Mouse (Mus musculus) ovary, postnatal 10 days (tissue): ENCODE measurements around the gene Prdx5.

ENCODE experiments used
- DNase-seq: peaks from one replicate; pipeline ENCODE4 v3.0.0; 2022; ENCODE audit warnings: low spot score

Gene Prdx5

DNA sequence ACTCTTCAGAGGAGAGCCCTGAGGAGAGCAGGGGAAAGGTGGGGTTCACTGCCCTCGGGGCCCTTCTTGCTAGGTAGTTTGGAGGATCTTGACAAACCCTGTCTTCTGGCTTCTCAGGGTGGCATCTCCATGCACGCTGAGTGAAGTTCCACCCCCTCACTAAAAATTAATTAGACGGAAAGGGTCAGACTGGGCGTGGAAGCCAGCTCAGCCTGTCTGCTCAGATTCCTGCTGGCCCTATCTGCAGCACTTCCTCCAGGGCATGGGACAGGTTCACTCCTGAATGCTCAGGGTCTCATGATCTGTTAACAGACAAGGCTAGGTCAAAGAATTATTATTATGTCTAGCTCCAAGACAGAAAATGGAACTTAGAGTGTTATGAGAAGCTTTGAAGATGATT, 17.4 kb downstream of the Prdx5 start:
- DNase-seq = no peak

DNA sequence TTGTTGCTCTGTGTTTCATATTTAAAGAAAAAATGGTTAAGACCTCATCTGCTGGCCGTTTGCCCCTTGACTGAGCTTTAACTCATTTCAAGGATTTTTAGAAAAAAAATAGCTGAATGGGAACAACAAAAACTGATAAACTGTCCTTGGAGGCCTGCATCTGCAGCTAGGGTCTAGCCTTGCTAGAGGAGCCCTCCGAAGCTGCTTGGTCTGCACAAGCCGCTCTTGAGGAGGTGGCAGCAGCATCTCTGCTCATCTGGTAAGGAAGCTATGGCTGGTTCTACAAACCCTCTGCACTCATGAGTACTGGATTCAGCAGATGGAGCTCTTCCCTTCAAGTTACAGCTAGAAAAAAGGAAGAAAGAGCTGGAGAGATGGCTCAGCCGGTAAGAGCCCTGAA, 31.9 kb downstream of the Prdx5 start:
- DNase-seq = no peak

DNA sequence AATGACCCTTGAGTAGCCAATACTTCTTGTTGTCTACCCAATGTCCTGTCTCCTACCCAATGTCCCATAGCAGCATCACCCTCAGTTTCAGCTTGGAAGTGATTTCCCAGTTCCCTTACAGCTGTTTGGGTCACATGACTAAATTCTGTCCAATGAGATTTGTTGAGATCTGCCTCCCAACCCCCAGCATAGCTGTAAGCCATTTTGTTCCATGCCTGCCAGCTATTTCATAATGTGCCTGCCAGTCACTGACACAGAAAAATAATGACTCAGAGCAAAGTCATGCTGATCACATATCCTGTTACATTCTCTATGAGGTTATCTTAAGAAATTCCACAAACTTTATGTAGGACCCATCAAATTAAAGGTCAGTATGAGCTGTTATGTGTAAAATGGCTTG, 33.1 kb downstream of the Prdx5 start:
- DNase-seq = no peak

DNA sequence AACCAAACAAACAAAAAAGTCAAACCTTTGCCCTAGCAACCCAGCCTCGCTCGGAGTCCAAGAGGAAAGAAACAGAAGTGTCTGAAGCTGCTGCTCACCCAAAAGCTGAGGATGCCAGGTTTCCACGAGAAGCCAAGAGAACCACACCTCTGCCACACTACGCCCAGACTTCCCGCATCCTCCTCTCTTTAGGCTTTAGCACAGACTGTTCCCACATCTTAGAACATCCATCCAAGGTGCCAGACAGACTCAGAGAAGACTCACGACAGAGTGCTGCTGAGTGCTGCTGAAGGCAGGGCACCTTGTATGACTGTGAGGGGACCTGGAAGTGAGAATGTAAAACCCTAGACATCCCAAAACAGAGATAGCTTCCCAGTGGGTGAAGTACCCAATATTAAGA, 34.1 kb downstream of the Prdx5 start:
- DNase-seq = no peak

GRCm38 (mm10) chr19:6874257-6874656, 35.6 kb downstream of the Prdx5 start:
- no peak for DNase-seq

DNA sequence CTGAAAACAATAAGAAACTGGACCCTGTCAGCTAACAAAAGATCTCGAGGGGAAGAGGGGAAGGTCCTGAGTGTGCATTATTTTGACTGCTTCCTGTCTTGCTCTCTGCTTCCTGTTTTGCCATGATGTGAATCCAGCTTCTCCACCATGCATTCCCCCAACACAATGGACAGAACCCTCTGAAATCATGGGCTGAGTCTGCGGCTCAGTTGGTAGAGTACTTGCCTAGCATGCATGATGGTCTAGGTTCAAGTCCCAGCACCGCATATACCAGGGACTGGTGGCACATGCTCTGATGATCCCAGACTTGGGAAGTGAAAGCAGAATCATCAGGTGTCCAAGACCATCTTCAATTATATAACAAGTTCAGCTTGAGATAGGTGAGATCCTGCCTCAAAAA, 37.2 kb downstream of the Prdx5 start:
- no peak for DNase-seq

DNA sequence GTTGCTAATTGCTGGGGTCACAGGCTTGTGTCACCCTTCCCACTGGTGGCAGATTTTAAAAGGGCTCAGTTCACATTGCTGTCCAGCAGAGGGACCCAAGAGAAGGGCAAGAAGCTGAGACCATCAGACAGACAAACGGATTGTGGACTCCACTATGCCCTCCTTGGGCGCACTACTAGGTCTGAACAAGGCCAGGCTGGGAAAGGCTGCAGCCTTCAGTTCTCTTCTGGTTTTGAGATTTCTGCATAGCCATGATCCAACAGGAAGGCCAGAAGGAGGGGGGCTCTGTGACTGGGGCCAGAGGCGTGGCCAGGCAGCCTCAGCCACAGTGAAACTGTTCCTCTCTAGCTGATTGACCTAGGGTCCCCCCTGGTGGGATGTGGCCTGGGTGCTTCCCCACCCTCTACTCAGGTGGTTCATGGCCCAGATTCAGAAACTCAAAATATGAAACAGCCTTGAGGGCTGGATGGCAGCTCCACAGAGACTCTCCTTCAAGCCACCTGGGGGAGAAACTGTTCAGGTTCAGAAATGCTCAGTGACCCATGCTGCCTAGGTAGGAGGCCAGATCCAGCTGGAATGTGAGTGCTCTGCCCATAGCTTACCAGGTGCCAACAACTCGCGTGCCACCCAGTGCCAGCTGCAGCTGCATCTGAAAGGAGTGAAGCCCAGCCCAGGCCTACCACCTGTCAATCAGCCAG, 38.2 kb downstream of the Prdx5 start:
- no peak for DNase-seq

- DNase-seq = no peak
Measured at GRCm38 (mm10) chr19:6869355-6869754, 40.6 kb downstream of the Prdx5 start.

DNA sequence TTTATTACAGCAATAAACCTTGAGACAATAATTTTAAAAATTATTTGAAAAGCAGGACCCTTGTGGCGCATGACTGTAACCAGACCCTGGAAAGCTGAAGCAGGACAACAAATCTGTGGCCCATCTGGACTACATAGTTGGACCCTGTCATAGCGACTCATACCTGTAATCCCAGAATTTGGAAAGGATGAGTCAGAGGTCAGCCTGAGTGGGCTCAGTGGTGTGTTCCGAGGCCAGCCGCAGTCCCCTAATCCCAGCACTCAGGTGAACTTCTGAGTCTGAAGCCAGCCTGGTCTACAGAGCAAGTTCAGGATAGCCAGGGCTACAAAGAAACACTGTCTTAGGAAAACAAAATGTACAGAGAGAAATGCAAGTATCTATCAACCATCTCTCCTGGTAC, 48.5 kb downstream of the Prdx5 start:
- DNase-seq = no peak

- DNase-seq = no peak
Measured at GRCm38 (mm10) chr19:6860706-6861105, 49.2 kb downstream of the Prdx5 start.

GRCm38 (mm10) chr19:6859971-6860370, 49.9 kb downstream of the Prdx5 start:
- no peak for DNase-seq

DNA sequence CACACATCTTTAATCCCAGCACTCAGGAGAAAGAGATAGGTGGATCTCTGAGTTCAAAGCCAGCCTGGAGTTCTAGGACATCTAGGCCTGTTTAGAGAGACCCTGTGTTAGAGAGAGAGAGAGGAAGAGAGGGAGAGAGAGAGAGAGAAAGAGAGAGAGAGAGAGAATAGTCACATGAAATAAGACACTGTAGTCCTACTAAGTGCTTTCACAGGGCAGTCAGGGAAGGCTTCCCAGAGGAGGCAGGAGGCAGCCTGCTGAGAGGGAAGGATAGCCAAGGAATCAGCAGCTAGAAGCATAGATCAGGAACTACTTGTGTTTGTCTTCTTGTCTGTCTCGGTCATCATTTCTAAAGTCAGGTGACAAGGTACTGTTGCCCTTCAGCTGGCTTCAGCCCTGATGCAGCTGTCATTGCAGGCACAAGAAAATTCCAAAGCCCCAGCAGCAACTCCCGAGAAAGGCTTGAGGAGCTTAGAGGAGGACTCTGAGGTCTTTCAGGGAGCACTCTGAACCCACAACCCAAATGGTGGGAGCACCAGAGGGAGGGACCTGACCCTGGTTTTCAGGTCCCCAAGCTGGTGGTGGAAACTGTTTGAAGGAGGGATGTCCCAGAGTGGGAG, 50.8 kb downstream of the Prdx5 start:
- DNase-seq = no peak

DNA sequence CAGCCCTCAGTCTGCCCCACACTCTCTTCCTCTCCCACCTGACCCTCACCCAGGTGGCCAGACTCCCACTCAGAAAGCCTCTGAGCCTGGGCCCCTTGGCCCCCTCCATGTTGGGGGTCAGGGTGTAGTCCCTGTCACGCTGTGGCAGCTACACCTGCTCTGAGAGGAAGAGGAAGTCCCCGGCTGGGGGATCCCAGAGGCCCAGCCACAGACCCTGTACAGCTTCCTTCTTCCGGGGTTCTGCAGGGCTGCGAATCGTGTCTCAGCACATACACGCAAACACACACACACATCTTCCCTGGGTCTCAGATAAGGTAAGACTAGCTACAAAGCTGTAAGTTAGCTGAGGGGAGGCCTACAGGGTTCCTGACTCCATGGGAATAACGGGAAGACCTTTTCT, 51.9 kb downstream of the Prdx5 start, which contains the start of gene Ccdc88b:
Gene Ccdc88b (minus strand): TSS at position 181 of the 400 bp plus-strand sequence.
- DNase-seq = no peak

- DNase-seq = no peak
Measured at GRCm38 (mm10) chr19:6857391-6858005, 52.4 kb downstream of the Prdx5 start.

DNA sequence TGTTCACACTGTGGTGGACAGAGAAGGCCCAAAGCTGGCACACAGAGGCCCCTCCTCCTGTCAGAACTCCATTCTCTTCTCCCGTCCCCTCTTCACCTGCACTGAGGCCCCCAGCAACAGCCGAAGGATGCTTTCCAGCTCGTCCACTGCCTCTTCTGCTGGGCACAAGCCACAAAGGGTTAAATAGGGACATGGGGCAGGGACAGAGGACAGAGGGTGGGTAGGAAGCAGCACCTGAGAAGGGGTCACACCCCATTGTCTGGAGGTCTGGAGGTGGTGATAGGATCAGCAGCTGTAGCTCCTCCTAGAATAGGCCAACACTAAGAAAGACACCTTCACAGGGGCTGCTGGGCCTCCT, 52.9 kb downstream of the Prdx5 start:
- DNase-seq = no peak
